Mouse (Mus musculus): ENCODE data around the gene Lrrc72. TPM values are rescaled to one million over a fixed set of nuclear protein-coding genes. Genes with fewer than 3 reads are reported as not detected.

The Lrrc72 gene
- not detected in 2 replicates for polyA plus RNA-seq (2012)

GRCm38 (mm10) chr12:36253298-36253697, at the start of gene Lrrc72:
Gene Lrrc72, minus strand, starts transcription at chr12:36253398.

Other genes starting within 250 kb of the Lrrc72 start
- gene Tspan13, start 210.9 kb downstream of the Lrrc72 start, polyA plus RNA-seq (2012) = 82.0 and 102 TPM in 2 replicates
- gene Ankmy2, start 96.3 kb downstream of the Lrrc72 start, polyA plus RNA-seq (2012) = 1.5 TPM in 2 replicates
- 15.0 and 19.2 TPM in 2 replicates for gene Bzw2, start 95.3 kb downstream of the Lrrc72 start, polyA plus RNA-seq (2012)
- gene Sostdc1, start 60.7 kb upstream of the Lrrc72 start, polyA plus RNA-seq (2012) = not detected in 2 replicates
- 1.1 and 1.2 TPM in 2 replicates for gene Ispd, start 128.1 kb upstream of the Lrrc72 start, polyA plus RNA-seq (2012)
- 0.60 and 0.78 TPM in 2 replicates for gene D630036H23Rik, start 128.8 kb upstream of the Lrrc72 start, polyA plus RNA-seq (2012)

All from megakaryocyte-erythroid progenitor cell, adult 5 weeks (primary cell).